Mouse (Mus musculus): Measurements from ENCODE around the gene Anapc5. TPM values are rescaled to one million over a fixed set of nuclear protein-coding genes. Genes with fewer than 3 reads are reported as not detected.

Anapc5 gene
- polyA plus RNA-seq, 2 experiments = 156 to 219 TPM

- H3K4me2 ChIP-seq (ENCODE audit: low read depth) = peak within 1 kb of the TSS; percentile 85
- TF ChIP-seq EP300 (IDR thresholded peaks at IDR 0.05; ENCODE audit: low read depth) (no peak), CTCF (IDR thresholded peaks at IDR 0.05; ENCODE audit: low read depth) (no peak)
- DNase-seq (ENCODE audit: low read depth in 3 of 3, low spot score in 3 of 3) (peak; percentile 65 to 74 (median 69)), ATAC-seq (ENCODE audit: insufficient read depth) (peak; percentile 75)
- peak within 1 kb of the TSS; percentile 67 for H3K9ac ChIP-seq (replicated peaks)
- H3K27me3 ChIP-seq (ENCODE audit: control insufficient read depth, insufficient read depth, low read length) = no peaks in the 10 kb centered on the region
- no peaks in the 10 kb centered on the region for H3K9me3 ChIP-seq (ENCODE audit: control insufficient read depth, low read length)
- peak within 1 kb of the TSS; percentile 64 to 68 for H3K4me3 ChIP-seq (ENCODE audit: insufficient read depth in 1 of 2, low read depth in 2 of 2, low read length in 2 of 2)
- peak within 1 kb of the TSS; percentile 6; the same call in 1 of the 2 replicates for H3K27ac ChIP-seq
- no peaks in the 10 kb centered on the region for H3K36me3 ChIP-seq (replicated peaks; ENCODE audit: control insufficient read depth, insufficient read depth, low read depth)
- peaks cover 3 to 18% of the 10 kb centered on the region in 2 experiments; a peak in 3 of 4 replicates for H3K4me1 ChIP-seq (replicated peaks; ENCODE audit: control insufficient read depth in 2 of 2, insufficient read depth in 2 of 2, low read length in 1 of 2)
- WGBS (ENCODE audit: insufficient replicate concordance) = under 1% methylated on average over 59 of the region's 63 CpGs
Measured at GRCm38 (mm10) chr5:122779277-122779834, 41.8 kb downstream of the Anapc5 start, which contains the start of gene Camkk2. Gene Camkk2 (minus strand): TSS chr5:122779409.

- peak; percentile 45; the same call in 1 of the 2 replicates for ATAC-seq (ENCODE audit: insufficient read depth)
- Histone ChIP-seq H3K27ac (no peak overlapping the region), H3K27me3 (ENCODE audit: control insufficient read depth, insufficient read depth, low read length) (no peaks in the 10 kb centered on the region), H3K9ac (replicated peaks) (peak overlapping the region; percentile 67), H3K4me3 (ENCODE audit: insufficient read depth in 1 of 2, low read depth in 2 of 2, low read length in 2 of 2) (peak overlapping the region; percentile 64 to 68), H3K9me3 (ENCODE audit: control insufficient read depth, low read length) (no peaks in the 10 kb centered on the region), H3K36me3 (replicated peaks; ENCODE audit: control insufficient read depth, insufficient read depth, low read depth) (no peaks in the 10 kb centered on the region), H3K4me1 (replicated peaks; ENCODE audit: control insufficient read depth in 2 of 2, insufficient read depth in 2 of 2, low read length in 1 of 2) (peaks cover 3 to 18% of the 10 kb centered on the region in 2 experiments; a peak in 3 of 4 replicates), H3K4me2 (ENCODE audit: low read depth) (peak overlapping the region; percentile 85)
- TF ChIP-seq CTCF (IDR thresholded peaks at IDR 0.05; ENCODE audit: low read depth) = no peak
- TF ChIP-seq EP300 (IDR thresholded peaks at IDR 0.05; ENCODE audit: low read depth) = no peak
- no peak for DNase-seq (ENCODE audit: low read depth in 3 of 3, low spot score in 3 of 3)
- 1% methylated on average over 54 of the region's 55 CpGs for WGBS (ENCODE audit: insufficient replicate concordance)
Measured at GRCm38 (mm10) chr5:122778231-122779226, 42.6 kb downstream of the Anapc5 start.

GRCm38 (mm10) chr5:122777322-122777721 lies 43.8 kb downstream of the Anapc5 start:
- Histone ChIP-seq H3K9me3 (ENCODE audit: control insufficient read depth, low read length) (no peaks in the 10 kb centered on the region), H3K36me3 (replicated peaks; ENCODE audit: control insufficient read depth, insufficient read depth, low read depth) (no peaks in the 10 kb centered on the region), H3K9ac (replicated peaks) (no peak overlapping the region), H3K4me2 (ENCODE audit: low read depth) (no peak overlapping the region), H3K4me1 (replicated peaks; ENCODE audit: control insufficient read depth in 2 of 2, insufficient read depth in 2 of 2, low read length in 1 of 2) (peaks cover 3 to 18% of the 10 kb centered on the region in 2 experiments; a peak in 3 of 4 replicates), H3K27ac (no peak overlapping the region), H3K4me3 (ENCODE audit: insufficient read depth in 1 of 2, low read depth in 2 of 2, low read length in 2 of 2) (no peak overlapping the region), H3K27me3 (ENCODE audit: control insufficient read depth, insufficient read depth, low read length) (no peaks in the 10 kb centered on the region)
- no peak for DNase-seq (ENCODE audit: low read depth in 3 of 3, low spot score in 3 of 3)
- no peak for TF ChIP-seq CTCF (IDR thresholded peaks at IDR 0.05; ENCODE audit: low read depth)
- no peak for TF ChIP-seq EP300 (IDR thresholded peaks at IDR 0.05; ENCODE audit: low read depth)
- no peak for ATAC-seq (ENCODE audit: insufficient read depth)
- 51% methylated on average over 2 of the region's 2 CpGs for WGBS (ENCODE audit: insufficient replicate concordance)

- no peak for DNase-seq (ENCODE audit: low read depth in 3 of 3, low spot score in 3 of 3)
- 72% methylated on average over 14 of the region's 14 CpGs for WGBS (ENCODE audit: insufficient replicate concordance)
- TF ChIP-seq CTCF (IDR thresholded peaks at IDR 0.05; ENCODE audit: low read depth) (no peak), EP300 (IDR thresholded peaks at IDR 0.05; ENCODE audit: low read depth) (no peak)
- H3K27ac ChIP-seq = peak overlapping the region; percentile 24; the same call in 1 of the 2 replicates
- no peaks in the 10 kb centered on the region for H3K9me3 ChIP-seq (ENCODE audit: control insufficient read depth, low read length)
- no peaks in the 10 kb centered on the region for H3K36me3 ChIP-seq (replicated peaks; ENCODE audit: control insufficient read depth, insufficient read depth, low read depth)
- H3K9ac ChIP-seq (replicated peaks) = no peak overlapping the region
- peaks cover 3 to 21% of the 10 kb centered on the region in 2 experiments; a peak in 3 of 4 replicates for H3K4me1 ChIP-seq (replicated peaks; ENCODE audit: control insufficient read depth in 2 of 2, insufficient read depth in 2 of 2, low read length in 1 of 2)
- H3K27me3 ChIP-seq (ENCODE audit: control insufficient read depth, insufficient read depth, low read length) = no peaks in the 10 kb centered on the region
- no peak for ATAC-seq (ENCODE audit: insufficient read depth)
- peak overlapping the region; percentile 54 for H3K4me2 ChIP-seq (ENCODE audit: low read depth)
- no peak overlapping the region for H3K4me3 ChIP-seq (ENCODE audit: insufficient read depth in 1 of 2, low read depth in 2 of 2, low read length in 2 of 2)
Measured at GRCm38 (mm10) chr5:122775646-122776286, 45.4 kb downstream of the Anapc5 start.
